Mouse (Mus musculus): ENCODE measurements around the gene Trmt61a. TPM values are rescaled to one million over a fixed set of nuclear protein-coding genes. Genes with fewer than 3 reads are reported as not detected.
A peak's percentile ranks its signal among the peaks of the same experiment; 100 is the strongest.

Gene Trmt61a
- polyA plus RNA-seq, 1 experiment from 2014 or later: 6.0 TPM

GRCm38 (mm10) chr12:111698346-111698913, 20.5 kb downstream of the Trmt61a start:
- ATAC-seq (ENCODE audit: low FRiP score) (no peak), DNase-seq (ENCODE audit: low spot score, missing footprints) (no peak)
- H3K36me3 ChIP-seq (ENCODE audit: control insufficient read depth, insufficient read depth, low read length): no peaks in the 10 kb centered on the region
- no peak overlapping the region for H3K9ac ChIP-seq (ENCODE audit: low read length)
- WGBS: 87% methylated on average over 6 of the region's 6 CpGs
- no peaks in the 10 kb centered on the region for H3K27me3 ChIP-seq (ENCODE audit: control insufficient read depth, insufficient read depth, low read length)
- H3K27ac ChIP-seq (ENCODE audit: low read depth, low read length): no peak overlapping the region
- H3K4me3 ChIP-seq (ENCODE audit: low read depth, low read length): no peak overlapping the region
- peaks cover 28% of the 10 kb centered on the region for H3K4me1 ChIP-seq (ENCODE audit: control insufficient read depth, insufficient read depth, low read length)
- H3K9me3 ChIP-seq (ENCODE audit: control insufficient read depth, low read length): no peaks in the 10 kb centered on the region
- no peak overlapping the region for H3K4me2 ChIP-seq

GRCm38 (mm10) chr12:111699542-111699941, 21.6 kb downstream of the Trmt61a start:
- H3K9me3 ChIP-seq (ENCODE audit: control insufficient read depth, low read length): no peaks in the 10 kb centered on the region
- WGBS: 89% methylated on average over 4 of the region's 4 CpGs
- no peak overlapping the region for H3K4me2 ChIP-seq
- H3K36me3 ChIP-seq (ENCODE audit: control insufficient read depth, insufficient read depth, low read length): no peaks in the 10 kb centered on the region
- no peak overlapping the region for H3K9ac ChIP-seq (ENCODE audit: low read length)
- no peaks in the 10 kb centered on the region for H3K27me3 ChIP-seq (ENCODE audit: control insufficient read depth, insufficient read depth, low read length)
- peaks cover 17% of the 10 kb centered on the region for H3K4me1 ChIP-seq (ENCODE audit: control insufficient read depth, insufficient read depth, low read length)
- DNase-seq (ENCODE audit: low spot score, missing footprints) (no peak), ATAC-seq (ENCODE audit: low FRiP score) (no peak)
- H3K27ac ChIP-seq (ENCODE audit: low read depth, low read length): no peak overlapping the region
- no peak overlapping the region for H3K4me3 ChIP-seq (ENCODE audit: low read depth, low read length)

GRCm38 (mm10) chr12:111700920-111701458, 23.1 kb downstream of the Trmt61a start:
- Histone ChIP-seq H3K27me3 (ENCODE audit: control insufficient read depth, insufficient read depth, low read length) (no peaks in the 10 kb centered on the region), H3K36me3 (ENCODE audit: control insufficient read depth, insufficient read depth, low read length) (no peaks in the 10 kb centered on the region), H3K4me1 (ENCODE audit: control insufficient read depth, insufficient read depth, low read length) (peaks cover 3% of the 10 kb centered on the region), H3K9ac (ENCODE audit: low read length) (no peak overlapping the region; the same call in 1 of the 2 replicates), H3K27ac (ENCODE audit: low read depth, low read length) (no peak overlapping the region), H3K9me3 (ENCODE audit: control insufficient read depth, low read length) (no peaks in the 10 kb centered on the region), H3K4me2 (no peak overlapping the region), H3K4me3 (ENCODE audit: low read depth, low read length) (no peak overlapping the region)
- 73% methylated on average over 9 of the region's 9 CpGs for WGBS
- ATAC-seq (ENCODE audit: low FRiP score) (no peak), DNase-seq (ENCODE audit: low spot score, missing footprints) (no peak)

- 86% methylated on average over 3 of the region's 3 CpGs for WGBS
- no peaks in the 10 kb centered on the region for H3K4me1 ChIP-seq (ENCODE audit: control insufficient read depth, insufficient read depth, low read length)
- no peak for DNase-seq (ENCODE audit: low spot score, missing footprints)
- H3K9me3 ChIP-seq (ENCODE audit: control insufficient read depth, low read length): no peaks in the 10 kb centered on the region
- no peaks in the 10 kb centered on the region for H3K36me3 ChIP-seq (ENCODE audit: control insufficient read depth, insufficient read depth, low read length)
- ATAC-seq (ENCODE audit: low FRiP score): no peak
- H3K4me3 ChIP-seq (ENCODE audit: low read depth, low read length): no peak overlapping the region
- H3K4me2 ChIP-seq: no peak overlapping the region
- no peak overlapping the region for H3K9ac ChIP-seq (ENCODE audit: low read length)
- H3K27ac ChIP-seq (ENCODE audit: low read depth, low read length): no peak overlapping the region
- no peaks in the 10 kb centered on the region for H3K27me3 ChIP-seq (ENCODE audit: control insufficient read depth, insufficient read depth, low read length)
Observed at GRCm38 (mm10) chr12:111703301-111703700, 25.4 kb downstream of the Trmt61a start.

GRCm38 (mm10) chr12:111704609-111705008, 26.7 kb downstream of the Trmt61a start:
- no peaks in the 10 kb centered on the region for H3K9me3 ChIP-seq (ENCODE audit: control insufficient read depth, low read length)
- H3K27me3 ChIP-seq (ENCODE audit: control insufficient read depth, insufficient read depth, low read length): no peaks in the 10 kb centered on the region
- 77% methylated on average over 9 of the region's 9 CpGs for WGBS
- H3K27ac ChIP-seq (ENCODE audit: low read depth, low read length): peak overlapping the region; percentile 14; the same call in 1 of the 2 replicates
- no peaks in the 10 kb centered on the region for H3K4me1 ChIP-seq (ENCODE audit: control insufficient read depth, insufficient read depth, low read length)
- DNase-seq (ENCODE audit: low spot score, missing footprints): no peak
- no peak overlapping the region for H3K4me2 ChIP-seq
- H3K9ac ChIP-seq (ENCODE audit: low read length): no peak overlapping the region
- H3K36me3 ChIP-seq (ENCODE audit: control insufficient read depth, insufficient read depth, low read length): no peaks in the 10 kb centered on the region
- H3K4me3 ChIP-seq (ENCODE audit: low read depth, low read length): no peak overlapping the region
- ATAC-seq (ENCODE audit: low FRiP score): no peak

- Histone ChIP-seq H3K4me3 (ENCODE audit: low read depth, low read length) (no peak overlapping the region), H3K27me3 (ENCODE audit: control insufficient read depth, insufficient read depth, low read length) (no peaks in the 10 kb centered on the region), H3K9me3 (ENCODE audit: control insufficient read depth, low read length) (no peaks in the 10 kb centered on the region), H3K4me2 (no peak overlapping the region), H3K9ac (ENCODE audit: low read length) (no peak overlapping the region), H3K27ac (ENCODE audit: low read depth, low read length) (no peak overlapping the region), H3K4me1 (ENCODE audit: control insufficient read depth, insufficient read depth, low read length) (no peaks in the 10 kb centered on the region), H3K36me3 (ENCODE audit: control insufficient read depth, insufficient read depth, low read length) (peaks cover 2% of the 10 kb centered on the region; the same call in 1 of the 2 replicates)
- ATAC-seq (ENCODE audit: low FRiP score): no peak
- no peak for DNase-seq (ENCODE audit: low spot score, missing footprints)
- 84% methylated on average over 15 of the region's 15 CpGs for WGBS
Observed at GRCm38 (mm10) chr12:111705186-111705973, 27.5 kb downstream of the Trmt61a start.

- Histone ChIP-seq H3K4me3 (ENCODE audit: low read depth, low read length) (no peak overlapping the region), H3K9me3 (ENCODE audit: control insufficient read depth, low read length) (no peaks in the 10 kb centered on the region), H3K27ac (ENCODE audit: low read depth, low read length) (no peak overlapping the region), H3K27me3 (ENCODE audit: control insufficient read depth, insufficient read depth, low read length) (no peaks in the 10 kb centered on the region), H3K9ac (ENCODE audit: low read length) (no peak overlapping the region), H3K4me2 (no peak overlapping the region), H3K36me3 (ENCODE audit: control insufficient read depth, insufficient read depth, low read length) (peaks cover 9% of the 10 kb centered on the region), H3K4me1 (ENCODE audit: control insufficient read depth, insufficient read depth, low read length) (peaks cover 8% of the 10 kb centered on the region)
- no peak for DNase-seq (ENCODE audit: low spot score, missing footprints)
- no peak for ATAC-seq (ENCODE audit: low FRiP score)
- WGBS: 87% methylated on average over 4 of the region's 4 CpGs
Observed at GRCm38 (mm10) chr12:111708181-111708580, 30.3 kb downstream of the Trmt61a start.

GRCm38 (mm10) chr12:111710091-111710490, 32.2 kb downstream of the Trmt61a start:
- H3K4me3 ChIP-seq (ENCODE audit: low read depth, low read length): no peak overlapping the region
- H3K9ac ChIP-seq (ENCODE audit: low read length): no peak overlapping the region
- H3K27me3 ChIP-seq (ENCODE audit: control insufficient read depth, insufficient read depth, low read length): no peaks in the 10 kb centered on the region
- DNase-seq (ENCODE audit: low spot score, missing footprints) (no peak), ATAC-seq (ENCODE audit: low FRiP score) (no peak)
- H3K36me3 ChIP-seq (ENCODE audit: control insufficient read depth, insufficient read depth, low read length): peaks cover 9% of the 10 kb centered on the region
- no peak overlapping the region for H3K27ac ChIP-seq (ENCODE audit: low read depth, low read length)
- no peaks in the 10 kb centered on the region for H3K9me3 ChIP-seq (ENCODE audit: control insufficient read depth, low read length)
- H3K4me2 ChIP-seq: no peak overlapping the region
- 94% methylated on average over 10 of the region's 10 CpGs for WGBS
- peaks cover 12% of the 10 kb centered on the region for H3K4me1 ChIP-seq (ENCODE audit: control insufficient read depth, insufficient read depth, low read length)

GRCm38 (mm10) chr12:111712476-111712875, 34.6 kb downstream of the Trmt61a start:
- H3K4me2 ChIP-seq: peak overlapping the region; percentile 85
- H3K4me1 ChIP-seq (ENCODE audit: control insufficient read depth, insufficient read depth, low read length): peaks cover 12% of the 10 kb centered on the region
- peak overlapping the region; percentile 98 for H3K4me3 ChIP-seq (ENCODE audit: low read depth, low read length)
- peak overlapping the region; percentile 66; the same call in 1 of the 2 replicates for H3K27ac ChIP-seq (ENCODE audit: low read depth, low read length)
- DNase-seq (ENCODE audit: low spot score, missing footprints): peak; percentile 92
- H3K36me3 ChIP-seq (ENCODE audit: control insufficient read depth, insufficient read depth, low read length): peaks cover 9% of the 10 kb centered on the region
- no peaks in the 10 kb centered on the region for H3K9me3 ChIP-seq (ENCODE audit: control insufficient read depth, low read length)
- peak overlapping the region; percentile 94 for H3K9ac ChIP-seq (ENCODE audit: low read length)
- under 1% methylated on average over 30 of the region's 33 CpGs for WGBS
- no peak for ATAC-seq (ENCODE audit: low FRiP score)
- no peaks in the 10 kb centered on the region for H3K27me3 ChIP-seq (ENCODE audit: control insufficient read depth, insufficient read depth, low read length)
